Mouse (Mus musculus) midbrain, embryonic 10.5 days (tissue): Measurements from ENCODE around the gene Trip4. TPM values are rescaled to one million over a fixed set of nuclear protein-coding genes. Genes with fewer than 3 reads are reported as not detected.
A peak's percentile ranks its signal among the peaks of the same experiment; 100 is the strongest.
"Not testable (repeated sequence)": the region's sequence is repeated elsewhere in the genome, so short reads cannot be mapped to it uniquely, and the experiment has no call there.

ENCODE experiments used
- DNase-seq: peaks from one replicate; pipeline ENCODE4 v3.0.0-alpha.2; 2017; ENCODE audit warnings: low spot score
- H3K27ac ChIP-seq: fragments of 300-500 bp; sonication (generic); replicated peaks from 2 replicates; pipeline ENCODE4 v1.5.1; 2016; ENCODE audit warnings: mild to moderate bottlenecking
- H3K27me3 ChIP-seq: fragments of 300-500 bp; sonication (generic); 2 replicates; pipeline ENCODE4 v1.6.1; 2016; ENCODE audit warnings: low read depth, mild to moderate bottlenecking; ENCODE audit not compliant: poor library complexity, severe bottlenecking
- H3K36me3 ChIP-seq: fragments of 300-500 bp; sonication (generic); 2 replicates; pipeline ENCODE4 v1.6.1; 2016; ENCODE audit warnings: mild to moderate bottlenecking, moderate library complexity
- H3K4me1 ChIP-seq: fragments of 300-500 bp; sonication (generic); 2 replicates; pipeline ENCODE4 v1.6.1; 2016
- H3K4me3 ChIP-seq: fragments of 300-500 bp; sonication (generic); 2 replicates; pipeline ENCODE4 v1.5.1; 2016; ENCODE audit warnings: mild to moderate bottlenecking, moderate library complexity
- H3K9me3 ChIP-seq: fragments of 300-500 bp; sonication (generic); replicated peaks from 2 replicates; pipeline ENCODE4 v1.6.1; 2016; ENCODE audit warnings: mild to moderate bottlenecking
- WGBS: fragments of 180-500 bp; shearing (Covaris S2); methylation state at CpG from one replicate; pipeline ENCODE4 v1.1.7; 2016; 5-methylcytosine and 5-hydroxymethylcytosine counted together
- polyA plus RNA-seq: library from polyadenylated mRNA; unstranded; fragments of >200 nt; fragmentation: Nextera tagmentation; extraction: Ambion mirVana; gene quantifications from 2 replicates; pipeline ENCODE4 v1.2.1, GENCODE M21; 2016

Trip4 gene
- polyA plus RNA-seq, 1 experiment from 2014 or later: 32.2 TPM

DNA sequence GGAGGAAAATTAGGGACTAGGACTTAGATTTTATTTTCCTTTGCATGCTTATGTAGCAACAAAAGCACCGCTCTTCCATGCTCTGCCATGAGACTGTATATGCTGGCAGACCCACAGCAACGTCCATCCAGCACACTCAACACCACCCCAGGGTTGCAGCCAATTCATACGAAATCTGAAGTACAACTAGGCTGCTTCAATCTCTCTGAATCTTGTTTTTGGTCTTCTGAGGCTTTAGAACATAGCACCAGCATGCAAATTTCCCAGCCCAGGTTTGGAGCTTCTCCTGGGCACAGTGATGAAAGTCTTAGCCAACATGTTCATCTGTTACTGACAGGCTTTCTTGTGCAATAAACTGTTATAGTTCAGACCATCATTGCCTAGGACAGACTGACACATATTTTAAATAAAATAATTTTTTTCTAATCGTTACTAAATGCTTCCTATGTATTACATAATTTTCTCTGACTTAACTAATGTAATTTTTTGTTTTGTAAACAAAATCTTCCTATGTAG is 120.7 kb downstream of the Trip4 start:
- no peak for DNase-seq
- H3K4me1 ChIP-seq: peaks cover 23% of the 10 kb centered on the region
- no peaks in the 10 kb centered on the region for H3K9me3 ChIP-seq
- H3K4me3 ChIP-seq: no peak overlapping the region
- peaks cover 24% of the 10 kb centered on the region for H3K36me3 ChIP-seq
- 81% methylated on average over 4 of the region's 4 CpGs for WGBS
- no peak overlapping the region for H3K27ac ChIP-seq
- no peaks in the 10 kb centered on the region for H3K27me3 ChIP-seq

DNA sequence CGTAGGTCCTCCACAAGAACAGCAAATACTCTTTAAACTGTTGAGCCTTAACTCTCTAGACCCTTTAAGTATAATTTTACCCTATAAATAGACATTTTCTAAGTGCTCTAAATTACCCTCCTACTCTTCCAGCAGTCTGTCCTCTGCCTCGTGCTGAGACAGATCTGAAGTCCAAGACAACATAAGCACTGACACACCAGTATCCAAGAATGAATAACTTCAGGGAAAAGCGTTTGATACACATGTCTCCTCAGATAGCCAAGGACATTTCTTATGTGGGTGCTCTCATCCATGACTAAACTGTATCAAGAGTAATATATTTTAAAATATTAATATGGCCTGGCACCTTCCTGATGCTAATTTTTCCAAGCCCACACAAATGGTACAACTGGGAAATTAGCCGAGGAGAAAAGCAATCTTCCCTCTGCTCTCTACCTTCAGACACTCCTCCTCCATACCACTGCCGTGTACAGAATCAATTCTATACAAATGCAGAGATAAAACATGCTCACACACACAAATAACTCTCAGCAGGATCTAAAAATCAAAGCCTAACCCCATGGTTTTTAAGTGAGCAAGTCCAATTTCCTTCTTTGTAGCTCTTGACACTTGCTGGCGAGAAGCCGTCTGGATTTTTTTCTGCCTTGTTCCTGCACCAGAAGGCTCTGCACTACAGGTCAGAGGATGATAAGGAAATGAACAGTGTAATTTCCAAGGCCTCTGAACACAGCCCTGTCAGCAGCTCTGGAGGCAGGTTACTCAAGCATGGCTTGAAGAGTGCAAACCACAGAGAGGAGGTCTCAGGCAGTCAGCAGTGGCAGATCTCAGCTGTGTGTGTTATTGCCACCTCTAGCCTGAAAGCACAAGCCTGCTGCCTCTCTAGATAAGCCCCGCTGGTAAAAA is 121.5 kb downstream of the Trip4 start:
- DNase-seq: no peak
- WGBS: 69% methylated on average over 8 of the region's 8 CpGs
- H3K4me1 ChIP-seq: peaks cover 23% of the 10 kb centered on the region
- H3K36me3 ChIP-seq: peaks cover 23% of the 10 kb centered on the region
- 0 out of 2 replicates have a peak overlapping the region, but pooled peaks have one; percentile 3 for H3K27ac ChIP-seq
- no peaks in the 10 kb centered on the region for H3K27me3 ChIP-seq
- H3K4me3 ChIP-seq: no peak overlapping the region
- no peaks in the 10 kb centered on the region for H3K9me3 ChIP-seq

- Histone ChIP-seq H3K27ac (no peak overlapping the region), H3K4me1 (peaks cover 23% of the 10 kb centered on the region), H3K36me3 (peaks cover 23% of the 10 kb centered on the region), H3K9me3 (no peaks in the 10 kb centered on the region), H3K4me3 (no peak overlapping the region), H3K27me3 (no peaks in the 10 kb centered on the region)
- DNase-seq: no peak
- 81% methylated on average over 4 of the region's 4 CpGs for WGBS
Observed at GRCm38 (mm10) chr9:65785772-65786368, 122.7 kb downstream of the Trip4 start.

- not testable (repeated sequence) for H3K36me3 ChIP-seq, H3K27me3 ChIP-seq, DNase-seq, H3K9me3 ChIP-seq, H3K27ac ChIP-seq, H3K4me3 ChIP-seq
- WGBS: 91% methylated on average over 3 of the region's 3 CpGs
- peaks cover 43% of the 10 kb centered on the region for H3K4me1 ChIP-seq
Observed at GRCm38 (mm10) chr9:65779619-65780018, 129.0 kb downstream of the Trip4 start.

Other genes starting within 250 kb of the Trip4 start
- gene Oaz2, start 240.8 kb downstream of the Trip4 start, polyA plus RNA-seq: 234 and 269 TPM in 2 replicates
- gene Zfp609, start 81.2 kb downstream of the Trip4 start, polyA plus RNA-seq: 6.4 and 7.3 TPM in 2 replicates
- gene Pclaf, start 18.6 kb downstream of the Trip4 start, polyA plus RNA-seq: 258 and 306 TPM in 2 replicates
- 16.6 and 17.4 TPM in 2 replicates for gene Csnk1g1, start 130 bp upstream of the Trip4 start, polyA plus RNA-seq
- 473 and 501 TPM in 2 replicates for gene Ppib, start 151.4 kb upstream of the Trip4 start, polyA plus RNA-seq
- 2.7 and 3.7 TPM in 2 replicates for gene Snx22, start 160.9 kb upstream of the Trip4 start, polyA plus RNA-seq
- 138 and 142 TPM in 2 replicates for gene Snx1, start 217.8 kb upstream of the Trip4 start, polyA plus RNA-seq
- 150 and 156 TPM in 2 replicates for gene Ciao2a, start 217.8 kb upstream of the Trip4 start, polyA plus RNA-seq
- 6.3 TPM in 2 replicates for gene Dapk2, start 249.4 kb upstream of the Trip4 start, polyA plus RNA-seq